Mouse (Mus musculus): ENCODE measurements around the gene Mag. TPM values are rescaled to one million over a fixed set of nuclear protein-coding genes. Genes with fewer than 3 reads are reported as not detected.
"Not testable (repeated sequence)": the region's sequence is repeated elsewhere in the genome, so short reads cannot be mapped to it uniquely, and the experiment has no call there.

Gene Mag
- polyA plus RNA-seq, 2 experiments from 2014 or later = not detected

GRCm38 (mm10) chr7:30940070-30940469, 25.4 kb upstream of the Mag start:
- peak; percentile 11 for ATAC-seq

- not testable (repeated sequence) for ATAC-seq
Measured at GRCm38 (mm10) chr7:30935422-30936099, 20.9 kb upstream of the Mag start.

- ATAC-seq = not testable (repeated sequence)
Measured at GRCm38 (mm10) chr7:30924581-30924980, 9.9 kb upstream of the Mag start, which contains the start of gene Hamp2. TSS of gene Hamp2 (minus strand) at chr7:30924681.

- no peak for ATAC-seq
Measured at GRCm38 (mm10) chr7:30924071-30924470, 9.4 kb upstream of the Mag start.

- ATAC-seq = not testable (repeated sequence)
Measured at GRCm38 (mm10) chr7:30922490-30922889, 7.8 kb upstream of the Mag start.

DNA sequence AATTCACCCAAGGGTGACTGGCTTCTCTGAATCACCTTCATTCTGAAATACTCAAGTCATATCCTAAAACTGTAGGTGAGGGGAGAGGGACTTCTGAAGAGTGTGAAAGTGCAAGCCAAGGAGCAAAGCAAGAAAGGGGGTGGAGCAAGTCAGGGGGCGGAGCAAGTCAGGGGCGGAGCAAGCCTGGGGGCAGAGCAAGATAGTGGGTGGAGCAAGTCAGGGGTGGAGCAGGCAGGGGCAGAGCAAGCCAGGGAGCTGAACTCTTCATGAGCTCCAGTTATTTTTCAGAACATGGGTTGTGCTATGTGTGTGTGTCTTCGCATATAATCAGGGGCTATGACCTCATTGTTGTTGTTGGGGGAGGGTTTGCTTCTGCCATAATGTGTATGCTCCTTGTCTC, 5.5 kb upstream of the Mag start:
- no peak for ATAC-seq

DNA sequence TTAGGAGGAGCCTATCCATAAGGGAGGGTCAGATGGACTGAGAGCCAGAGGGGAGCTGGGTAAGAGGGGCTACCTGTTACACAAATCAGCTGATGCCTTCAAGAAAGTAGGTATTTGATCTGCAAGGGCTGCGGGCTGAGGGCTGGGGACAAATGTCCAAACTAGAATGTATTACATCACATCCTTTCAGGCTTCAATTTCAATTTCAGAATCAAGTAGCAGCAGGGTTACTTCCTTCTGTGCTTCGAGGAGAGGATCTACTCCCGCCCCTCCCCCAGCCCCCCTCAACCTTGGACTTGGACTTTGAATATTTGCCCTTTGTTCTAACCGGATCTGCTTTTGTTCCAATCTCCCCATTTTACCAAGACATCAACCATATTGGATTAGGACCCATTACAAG, 2.5 kb upstream of the Mag start:
- no peak for ATAC-seq

GRCm38 (mm10) chr7:30916713-30917112, 2.0 kb upstream of the Mag start:
- ATAC-seq = no peak

DNA sequence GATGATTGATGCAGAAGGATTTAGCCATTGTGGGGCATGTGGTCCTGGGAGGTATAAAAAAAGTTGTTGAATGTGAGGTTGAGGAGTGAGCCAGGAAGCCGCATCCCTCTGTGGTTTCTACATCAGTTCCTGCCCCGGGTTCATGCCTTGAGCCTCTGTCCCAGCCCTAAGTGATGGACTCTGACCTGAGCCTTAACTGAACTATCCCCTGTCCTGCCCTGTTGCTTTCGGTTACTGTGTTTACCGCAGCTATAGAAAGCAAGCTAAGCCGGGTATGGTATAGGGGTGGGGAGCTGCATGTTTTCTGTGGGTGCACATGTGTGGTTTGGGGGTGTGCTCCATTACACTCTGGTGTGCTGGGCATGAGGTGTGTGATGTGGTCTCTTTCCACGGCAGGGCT, 4.9 kb downstream of the Mag start:
- no peak for ATAC-seq

- ATAC-seq = no peak
Measured at GRCm38 (mm10) chr7:30908992-30909431, 5.7 kb downstream of the Mag start.

DNA sequence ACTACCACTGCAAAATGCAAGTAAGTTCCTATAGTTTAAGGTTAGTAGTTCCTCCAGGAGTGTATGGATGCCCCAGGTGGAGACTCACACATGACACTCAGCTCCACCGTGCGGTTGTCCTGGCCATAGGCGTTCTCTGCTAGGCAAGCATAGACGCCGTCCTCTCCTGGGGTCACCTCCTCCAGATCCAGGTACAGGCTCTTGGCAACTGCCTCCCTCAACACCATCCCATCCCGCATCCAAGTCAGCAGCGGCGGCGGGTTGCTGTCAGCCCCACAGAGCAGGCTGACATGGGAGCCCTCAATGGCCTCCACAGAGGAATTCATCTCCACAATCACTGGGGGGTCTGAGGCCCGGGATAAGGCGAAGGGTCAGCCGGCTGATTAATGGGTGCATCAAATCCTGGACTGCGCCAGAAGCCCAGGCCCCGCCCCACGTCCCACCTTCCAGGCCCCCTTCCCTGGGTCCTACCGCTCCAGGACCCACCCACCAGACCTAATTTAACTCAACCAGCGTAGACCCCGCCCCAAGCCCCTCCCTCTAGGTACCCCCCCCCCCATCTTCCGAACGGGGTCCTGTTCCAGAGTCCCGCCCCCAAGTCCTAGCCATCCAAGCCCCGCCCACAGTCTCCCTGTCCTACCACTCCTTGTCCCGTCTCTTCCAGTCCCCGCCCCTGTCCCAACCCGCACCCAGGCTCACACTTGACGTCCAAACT, 6.2 kb downstream of the Mag start:
- no peak for ATAC-seq

DNA sequence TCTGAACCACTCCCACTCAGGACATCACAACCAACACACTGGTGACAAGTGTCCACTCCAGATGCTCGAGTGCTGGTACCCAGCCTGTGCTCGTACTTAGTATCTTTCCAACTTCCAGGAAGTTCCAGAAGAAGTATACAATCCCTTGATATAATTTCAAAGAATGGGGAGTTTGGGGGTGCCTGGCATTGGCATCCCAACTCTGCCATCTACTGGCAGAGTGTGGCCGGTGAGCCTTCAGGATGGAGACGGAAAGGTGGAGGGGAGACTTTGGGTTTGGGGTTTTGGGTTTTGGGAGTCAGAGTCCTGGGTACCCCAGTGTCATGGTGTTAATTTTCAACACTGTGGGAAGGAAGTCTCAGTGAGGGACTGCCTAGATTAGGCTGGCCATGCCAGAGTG, 10.6 kb downstream of the Mag start:
- no peak for ATAC-seq

GRCm38 (mm10) chr7:30895217-30895616, 19.5 kb downstream of the Mag start:
- no peak for ATAC-seq

- no peak for ATAC-seq
Measured at GRCm38 (mm10) chr7:30892515-30892914, 22.2 kb downstream of the Mag start.

- ATAC-seq = no peak
Measured at GRCm38 (mm10) chr7:30891746-30892145, 22.9 kb downstream of the Mag start.

DNA sequence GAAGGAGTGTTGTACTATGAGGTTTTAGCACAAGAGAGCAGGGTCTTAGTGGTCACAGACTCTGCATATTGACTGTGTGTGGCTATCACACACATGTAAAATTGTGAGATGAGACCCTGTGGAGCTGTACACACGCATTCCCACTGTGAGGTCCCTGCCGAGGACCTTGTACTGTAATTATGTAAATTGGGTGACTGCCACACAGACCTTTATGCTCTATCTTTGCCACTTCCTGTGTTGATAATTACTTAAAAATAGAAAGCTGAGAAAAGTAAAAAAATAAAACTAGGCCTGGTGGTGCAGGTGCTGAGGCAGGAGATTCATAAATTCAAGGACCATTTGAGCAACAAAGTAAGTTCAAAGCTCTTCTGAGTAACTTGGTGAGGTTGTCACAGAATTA, 24.0 kb downstream of the Mag start:
- peak; percentile 69 for ATAC-seq

GRCm38 (mm10) chr7:30888786-30889185, 25.9 kb downstream of the Mag start:
- no peak for ATAC-seq

GRCm38 (mm10) chr7:30887568-30888188, 27.0 kb downstream of the Mag start:
- ATAC-seq = peak; percentile 89

- no peak for ATAC-seq
Measured at GRCm38 (mm10) chr7:30886852-30887251, 27.8 kb downstream of the Mag start.

DNA sequence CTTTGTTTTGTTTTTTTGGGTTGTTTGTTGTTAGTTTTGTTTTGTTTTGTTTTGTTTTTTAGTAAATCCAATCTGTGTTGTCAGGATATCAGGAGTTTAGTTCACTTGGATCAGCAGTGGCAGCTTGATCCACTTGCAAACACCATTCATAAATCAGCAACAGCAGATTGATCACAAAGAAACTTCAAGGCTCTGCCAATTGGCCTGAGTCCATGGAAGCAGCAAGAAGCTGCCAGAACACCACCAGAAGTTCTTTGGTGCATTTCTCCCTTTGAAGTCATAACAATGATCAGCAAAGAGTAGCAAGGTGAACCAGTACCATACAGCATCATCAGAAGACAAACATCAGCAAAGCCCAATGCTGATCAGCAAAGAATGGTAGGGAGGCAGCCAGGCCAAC, 30.6 kb downstream of the Mag start:
- no peak for ATAC-seq

- ATAC-seq = no peak
Measured at GRCm38 (mm10) chr7:30881367-30881766, 33.3 kb downstream of the Mag start.

- ATAC-seq = no peak
Measured at GRCm38 (mm10) chr7:30880176-30880575, 34.5 kb downstream of the Mag start, which contains the start of gene Cd22. TSS of gene Cd22 (minus strand) at chr7:30880342.

DNA sequence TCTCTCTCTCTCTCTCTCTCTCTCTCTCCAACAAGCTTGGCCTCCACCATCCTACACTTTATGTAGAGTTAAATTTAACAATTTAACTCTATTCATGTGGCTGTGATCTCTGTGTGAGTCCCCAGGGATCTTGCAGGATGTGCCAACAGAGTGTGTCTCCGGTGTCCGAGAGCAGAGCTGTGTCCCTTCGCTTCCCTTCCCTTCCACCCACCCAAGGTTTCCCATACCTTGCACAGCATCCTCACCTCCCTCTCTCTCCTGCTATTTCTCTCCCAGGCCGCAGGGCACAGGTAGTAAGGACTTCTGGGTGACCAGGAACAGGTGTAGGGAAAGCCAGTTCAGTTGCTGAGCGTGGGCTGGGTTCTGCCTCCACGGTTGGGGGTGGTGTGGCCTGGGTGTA, 35.7 kb downstream of the Mag start:
- no peak for ATAC-seq

DNA sequence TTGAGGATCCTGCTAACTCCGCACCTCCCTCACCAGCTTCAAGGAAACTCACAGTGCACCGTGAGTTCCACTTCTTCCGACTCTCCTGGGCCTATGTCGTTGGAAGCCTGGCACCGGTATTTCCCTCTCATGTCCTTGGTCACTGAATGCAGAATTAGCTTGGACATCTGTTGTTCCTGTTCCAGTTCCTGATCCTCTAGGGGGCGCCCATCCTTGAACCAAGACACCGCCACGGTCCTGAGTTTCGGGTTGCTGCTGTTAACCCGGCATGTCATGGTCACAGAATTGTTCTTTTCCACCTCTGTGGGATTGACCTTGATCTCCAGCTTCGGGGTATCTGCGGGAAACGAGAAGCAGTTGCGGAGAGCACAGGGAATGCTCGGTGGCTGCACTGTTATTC, 41.6 kb downstream of the Mag start:
- ATAC-seq = peak; percentile 47
